Comparison of ENCODE assay signal across 8 mouse cellular contexts in the genomic region with DNA sequence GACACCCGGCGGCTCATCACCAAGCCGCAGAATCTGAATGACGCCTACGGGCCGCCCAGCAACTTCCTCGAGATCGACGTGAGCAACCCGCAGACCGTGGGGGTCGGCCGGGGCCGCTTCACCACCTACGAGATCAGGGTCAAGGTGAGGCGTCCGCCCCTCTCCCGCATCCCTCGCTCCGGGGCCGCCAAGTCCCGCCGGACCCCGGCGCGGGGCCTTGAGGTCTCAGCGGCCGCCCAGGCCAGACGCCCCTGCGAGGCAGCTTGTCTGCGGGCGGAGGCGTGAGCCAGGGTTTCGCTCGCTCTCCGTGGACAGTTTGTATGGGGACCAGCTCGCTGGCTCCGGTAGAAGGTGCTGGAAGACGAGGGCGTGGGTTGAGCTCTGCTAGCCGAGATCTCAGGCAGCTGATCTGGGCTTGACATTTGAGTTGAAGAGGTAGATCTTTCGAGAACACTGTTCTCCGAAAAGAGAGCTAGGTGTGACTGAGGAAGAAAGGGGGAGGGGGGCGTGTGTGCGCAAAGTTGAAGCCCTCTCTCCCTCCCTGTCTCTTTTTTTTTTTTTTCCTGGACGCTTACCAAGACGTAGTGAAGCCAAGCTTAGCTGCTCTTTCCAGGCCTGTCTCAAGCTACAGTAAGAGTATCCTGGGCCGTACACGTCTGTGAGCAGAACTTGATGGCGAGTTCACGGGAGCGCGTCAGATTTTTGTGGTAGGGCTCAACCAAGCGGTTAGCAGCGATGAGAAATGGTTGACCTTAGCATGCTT. TPM values are rescaled to one million over a fixed set of nuclear protein-coding genes. Genes with fewer than 3 reads are reported as not detected.
A peak's percentile ranks its signal among the peaks of the same experiment; 100 is the strongest.
DNase-seq lines count a peak whose midpoint lies in the region; ATAC-seq and TF ChIP-seq lines count a peak whose summit lies in the region.

No protein-coding gene starts in this region.

- WGBS in embryonic facial prominence, embryonic 15.5 days, result under 1% methylated on average over 54 of the region's 55 CpGs
- under 1% methylated on average over 53 of the region's 55 CpGs for WGBS in heart, embryonic 16.5 days
- WGBS in large intestine, adult 2 months, result under 1% methylated on average over 55 of the region's 55 CpGs
- under 1% methylated on average over 54 of the region's 55 CpGs for WGBS in lung, adult 2 months

- ATAC-seq in activated CD4-positive, CD25-positive, alpha-beta regulatory T cell, adult 4 months, result peak; percentile 14
- peak; percentile 44 for ATAC-seq in embryonic facial prominence, embryonic 15.5 days (ENCODE audit: insufficient number of reproducible peaks, low FRiP score, low TSS enrichment, low read depth)
- peak; percentile 30 for ATAC-seq in heart, embryonic 16.5 days (replicated peaks; ENCODE audit: extremely low read depth, insufficient read depth, low FRiP score)

- H3K27me3 ChIP-seq in embryonic facial prominence, embryonic 15.5 days, result no peaks in the 10 kb centered on the region
- H3K27me3 ChIP-seq in heart, embryonic 16.5 days (ENCODE audit: control insufficient read depth, insufficient read depth, low read length), result no peaks in the 10 kb centered on the region

- H3K9ac ChIP-seq in embryonic facial prominence, embryonic 15.5 days, result peak overlapping the region; percentile 96
- peak overlapping the region; percentile 83 for H3K9ac ChIP-seq in heart, embryonic 16.5 days (ENCODE audit: low read length)

- peak overlapping the region; percentile 68 for H3K4me2 ChIP-seq in embryonic facial prominence, embryonic 15.5 days (replicated peaks)
- H3K4me2 ChIP-seq in heart, embryonic 16.5 days (ENCODE audit: low read depth, low read length), result peak overlapping the region; percentile 89

- TF ChIP-seq POLR2A in lung, adult 2 months (IDR thresholded peaks at IDR 0.05; ENCODE audit: borderline replicate concordance, extremely low read depth, low read depth, low read length), result no peak

- H3K27ac ChIP-seq in embryonic facial prominence, embryonic 15.5 days (replicated peaks), result peak overlapping the region; percentile 99
- peak overlapping the region; percentile 93 for H3K27ac ChIP-seq in heart, embryonic 16.5 days (ENCODE audit: low read length)

- H3K4me3 ChIP-seq in embryonic facial prominence, embryonic 15.5 days (replicated peaks), result peak overlapping the region; percentile 95
- H3K4me3 ChIP-seq in heart, embryonic 16.5 days (ENCODE audit: low read length), result peak overlapping the region; percentile 64
- peak overlapping the region; percentile 75 for H3K4me3 ChIP-seq in lung, adult 2 months (replicated peaks; ENCODE audit: extremely low read depth, low read depth, low read length)

- no peaks in the 10 kb centered on the region for H3K9me3 ChIP-seq in embryonic facial prominence, embryonic 15.5 days (replicated peaks)
- H3K9me3 ChIP-seq in heart, embryonic 16.5 days (replicated peaks; ENCODE audit: control insufficient read depth, low read length), result no peaks in the 10 kb centered on the region

- 0 out of 2 replicates have a peak, but pooled peaks cover 5% of the 10 kb centered on the region for H3K4me1 ChIP-seq in embryonic facial prominence, embryonic 15.5 days
- H3K4me1 ChIP-seq in heart, embryonic 16.5 days (ENCODE audit: control insufficient read depth, insufficient read depth, low read length), result peaks cover 9% of the 10 kb centered on the region; the same call in 1 of the 2 replicates
- H3K4me1 ChIP-seq in lung, adult 2 months (ENCODE audit: control insufficient read depth, insufficient read depth, low read length), result peaks cover 6% of the 10 kb centered on the region; the same call in 1 of the 2 replicates

- TF ChIP-seq CTCF in lung, adult 2 months (IDR thresholded peaks at IDR 0.05; ENCODE audit: insufficient read depth, low read length), result no peak

- peak; percentile 84 for DNase-seq in CD4-positive, CD25-positive, alpha-beta regulatory T cell, adult 2 months (ENCODE audit: low read depth, low spot score)
- DNase-seq in large intestine, adult 2 months (ENCODE audit: low read depth, low spot score), result peak; percentile 31
- DNase-seq in lung, adult 2 months, result peak; percentile 42
- DNase-seq in ovary, adult 18-20 months (ENCODE audit: low spot score), result peak; percentile 33
- DNase-seq in urinary bladder, postnatal 36 days (ENCODE audit: low spot score in 2 of 2), result peak; percentile 49 to 59

- no peaks in the 10 kb centered on the region for H3K36me3 ChIP-seq in embryonic facial prominence, embryonic 15.5 days
- peaks cover 5% of the 10 kb centered on the region; the same call in 1 of the 2 replicates for H3K36me3 ChIP-seq in heart, embryonic 16.5 days (ENCODE audit: control insufficient read depth, insufficient read depth)

RNA-seq across cellular contexts. Expression of a gene that starts 0.7 kb away (rescaled TPM):
- polyA plus RNA-seq in activated CD4-positive, CD25-positive, alpha-beta regulatory T cell, adult 4 months (2017; shearing (Covaris generic)), result 100 to 1,000 TPM; 215 to 235 TPM
- polyA plus RNA-seq in embryonic facial prominence, embryonic 15.5 days (2015; fragmentation: Nextera tagmentation; extraction: Ambion mirVana), result 324 and 336 TPM in 2 replicates
- 363 and 415 TPM in 2 replicates for polyA plus RNA-seq in heart, embryonic 16.5 days (2015; fragmentation: Nextera tagmentation; extraction: Ambion mirVana)
- polyA plus RNA-seq in large intestine, adult 2 months (2012; rRNA removed), result 237 and 264 TPM in 2 replicates
- polyA plus RNA-seq in lung, adult 2 months (2012; rRNA removed), result 236 and 380 TPM in 2 replicates

RNA-seq across cellular contexts. Expression of a gene that starts 24.2 kb away (rescaled TPM):
- 1 to 10 TPM; 2.9 to 5.2 TPM for polyA plus RNA-seq in activated CD4-positive, CD25-positive, alpha-beta regulatory T cell, adult 4 months (2017; shearing (Covaris generic))
- polyA plus RNA-seq in embryonic facial prominence, embryonic 15.5 days (2015; fragmentation: Nextera tagmentation; extraction: Ambion mirVana), result 6.4 and 7.9 TPM in 2 replicates
- 19.5 and 22.1 TPM in 2 replicates for polyA plus RNA-seq in heart, embryonic 16.5 days (2015; fragmentation: Nextera tagmentation; extraction: Ambion mirVana)
- polyA plus RNA-seq in large intestine, adult 2 months (2012; rRNA removed), result 6.7 and 7.3 TPM in 2 replicates
- 5.0 and 7.7 TPM in 2 replicates for polyA plus RNA-seq in lung, adult 2 months (2012; rRNA removed)

Comparison
In these comparisons a context has a peak if more than half of its experiments do, and no peak if none do; other contexts are left out.
1. Peak in every context shown above with its lines: DNase-seq, ATAC-seq, H3K4me3 ChIP-seq and H3K27ac ChIP-seq.
2. DNase-seq: peak in every context shown above with its lines; median percentile 84 in CD4-positive, CD25-positive, alpha-beta regulatory T cell, adult 2 months; 54 in urinary bladder, postnatal 36 days; 42 in lung, adult 2 months; 33 in ovary, adult 18-20 months; 31 in large intestine, adult 2 months.